Mouse (Mus musculus): ENCODE results near the gene Palm3.
"Not testable (repeated sequence)": the region's sequence is repeated elsewhere in the genome, so short reads cannot be mapped to it uniquely, and the experiment has no call there.

GRCm38 (mm10) chr8:83983222-83983621, 38.0 kb upstream of the Palm3 start:
- TF ChIP-seq CTCF (IDR thresholded peaks at IDR 0.05): peak; percentile 40
- not testable (repeated sequence) for TF ChIP-seq POLR2A, EP300 (IDR thresholded peaks at IDR 0.05; ENCODE audit: insufficient read depth, low read depth, low read length)
